Mouse (Mus musculus): Measurements from ENCODE around the gene Rimbp3. TPM values are rescaled to one million over a fixed set of nuclear protein-coding genes. Genes with fewer than 3 reads are reported as not detected.
"Not testable (repeated sequence)": the region's sequence is repeated elsewhere in the genome, so short reads cannot be mapped to it uniquely, and the experiment has no call there.

The Rimbp3 gene
- 0.46 and 0.57 TPM in 2 replicates for polyA plus RNA-seq (2015; fragmentation: Nextera tagmentation; extraction: Ambion mirVana)

- Histone ChIP-seq H3K9me3 (replicated peaks) (no peaks in the 10 kb centered on the region), H3K36me3 (no peaks in the 10 kb centered on the region), H3K27ac (replicated peaks) (peak within 1 kb of the TSS; percentile 55; the same call in 1 of the 2 replicates), H3K9ac (peak within 1 kb of the TSS; percentile 50), H3K27me3 (peaks cover 31% of the 10 kb centered on the region), H3K4me3 (replicated peaks) (peak within 1 kb of the TSS; percentile 64), H3K4me1 (peaks cover 22% of the 10 kb centered on the region), H3K4me2 (replicated peaks) (peak within 1 kb of the TSS; percentile 99)
- ATAC-seq (ENCODE audit: insufficient number of reproducible peaks, low FRiP score, low TSS enrichment, low read depth): peak; percentile 76
- under 1% methylated on average over 85 of the region's 85 CpGs for WGBS
These were observed at the start of gene Rimbp3 for GRCm38 (mm10) chr16:17208389-17209361. Gene Rimbp3 (plus strand): TSS chr16:17208603.

- not testable (repeated sequence) for H3K4me3 ChIP-seq (replicated peaks); ATAC-seq (ENCODE audit: insufficient number of reproducible peaks, low FRiP score, low TSS enrichment, low read depth); H3K9me3 ChIP-seq (replicated peaks); H3K27me3 ChIP-seq; H3K4me2 ChIP-seq (replicated peaks); H3K4me1 ChIP-seq; H3K9ac ChIP-seq; H3K27ac ChIP-seq (replicated peaks)
- peaks cover 24% of the 10 kb centered on the region for H3K36me3 ChIP-seq
- 89% methylated on average over 1 of the region's 1 CpGs for WGBS
These were observed 42.9 kb upstream of the Rimbp3 start for GRCm38 (mm10) chr16:17165478-17165877.

GRCm38 (mm10) chr16:17167179-17167578 is 41.2 kb upstream of the Rimbp3 start:
- no peak overlapping the region for H3K4me2 ChIP-seq (replicated peaks)
- peaks cover 36% of the 10 kb centered on the region for H3K36me3 ChIP-seq
- no peaks in the 10 kb centered on the region for H3K4me1 ChIP-seq
- no peak overlapping the region for H3K9ac ChIP-seq
- no peaks in the 10 kb centered on the region for H3K9me3 ChIP-seq (replicated peaks)
- no peak for ATAC-seq (ENCODE audit: insufficient number of reproducible peaks, low FRiP score, low TSS enrichment, low read depth)
- H3K27me3 ChIP-seq: no peaks in the 10 kb centered on the region
- H3K4me3 ChIP-seq (replicated peaks): no peak overlapping the region
- no peak overlapping the region for H3K27ac ChIP-seq (replicated peaks)

- Histone ChIP-seq H3K36me3 (peaks cover 43% of the 10 kb centered on the region), H3K27me3 (no peaks in the 10 kb centered on the region), H3K4me1 (no peaks in the 10 kb centered on the region), H3K4me2 (replicated peaks) (no peak overlapping the region), H3K9ac (no peak overlapping the region), H3K27ac (replicated peaks) (no peak overlapping the region), H3K9me3 (replicated peaks) (no peaks in the 10 kb centered on the region), H3K4me3 (replicated peaks) (no peak overlapping the region)
- no peak for ATAC-seq (ENCODE audit: insufficient number of reproducible peaks, low FRiP score, low TSS enrichment, low read depth)
- 78% methylated on average over 5 of the region's 5 CpGs for WGBS
These were observed 40.4 kb upstream of the Rimbp3 start for GRCm38 (mm10) chr16:17168049-17168448.

- Histone ChIP-seq H3K9ac (no peak overlapping the region), H3K27ac (replicated peaks) (no peak overlapping the region), H3K4me2 (replicated peaks) (no peak overlapping the region), H3K27me3 (no peaks in the 10 kb centered on the region), H3K36me3 (peaks cover 57% of the 10 kb centered on the region), H3K4me1 (no peaks in the 10 kb centered on the region), H3K4me3 (replicated peaks) (no peak overlapping the region), H3K9me3 (replicated peaks) (no peaks in the 10 kb centered on the region)
- 85% methylated on average over 2 of the region's 2 CpGs for WGBS
- no peak for ATAC-seq (ENCODE audit: insufficient number of reproducible peaks, low FRiP score, low TSS enrichment, low read depth)
These were observed 32.6 kb upstream of the Rimbp3 start for GRCm38 (mm10) chr16:17175765-17176164.

GRCm38 (mm10) chr16:17177623-17178170 is 30.7 kb upstream of the Rimbp3 start:
- no peak overlapping the region for H3K4me3 ChIP-seq (replicated peaks)
- H3K9me3 ChIP-seq (replicated peaks): no peaks in the 10 kb centered on the region
- H3K4me2 ChIP-seq (replicated peaks): no peak overlapping the region
- WGBS: 94% methylated on average over 1 of the region's 1 CpGs
- H3K27me3 ChIP-seq: no peaks in the 10 kb centered on the region
- peaks cover 40% of the 10 kb centered on the region for H3K36me3 ChIP-seq
- no peak overlapping the region for H3K9ac ChIP-seq
- H3K4me1 ChIP-seq: no peaks in the 10 kb centered on the region
- H3K27ac ChIP-seq (replicated peaks): no peak overlapping the region
- no peak for ATAC-seq (ENCODE audit: insufficient number of reproducible peaks, low FRiP score, low TSS enrichment, low read depth)

GRCm38 (mm10) chr16:17179706-17180105 is 28.7 kb upstream of the Rimbp3 start:
- no peak overlapping the region for H3K9ac ChIP-seq
- H3K4me2 ChIP-seq (replicated peaks): no peak overlapping the region
- H3K36me3 ChIP-seq: peaks cover 23% of the 10 kb centered on the region
- 92% methylated on average over 3 of the region's 3 CpGs for WGBS
- ATAC-seq (ENCODE audit: insufficient number of reproducible peaks, low FRiP score, low TSS enrichment, low read depth): no peak
- no peak overlapping the region for H3K27ac ChIP-seq (replicated peaks)
- no peak overlapping the region for H3K4me3 ChIP-seq (replicated peaks)
- no peaks in the 10 kb centered on the region for H3K27me3 ChIP-seq
- H3K9me3 ChIP-seq (replicated peaks): no peaks in the 10 kb centered on the region
- H3K4me1 ChIP-seq: no peaks in the 10 kb centered on the region

- no peak overlapping the region for H3K4me2 ChIP-seq (replicated peaks)
- no peaks in the 10 kb centered on the region for H3K4me1 ChIP-seq
- H3K4me3 ChIP-seq (replicated peaks): no peak overlapping the region
- H3K27ac ChIP-seq (replicated peaks): no peak overlapping the region
- H3K9ac ChIP-seq: no peak overlapping the region
- no peaks in the 10 kb centered on the region for H3K27me3 ChIP-seq
- H3K36me3 ChIP-seq: peaks cover 20% of the 10 kb centered on the region; the same call in 1 of the 2 replicates
- H3K9me3 ChIP-seq (replicated peaks): no peaks in the 10 kb centered on the region
- WGBS: 81% methylated on average over 4 of the region's 4 CpGs
- ATAC-seq (ENCODE audit: insufficient number of reproducible peaks, low FRiP score, low TSS enrichment, low read depth): no peak
These were observed 27.0 kb upstream of the Rimbp3 start for GRCm38 (mm10) chr16:17181382-17181781.

- no peak for ATAC-seq (ENCODE audit: insufficient number of reproducible peaks, low FRiP score, low TSS enrichment, low read depth)
These were observed 26.3 kb upstream of the Rimbp3 start for GRCm38 (mm10) chr16:17182136-17182535.

GRCm38 (mm10) chr16:17183003-17183402 is 25.4 kb upstream of the Rimbp3 start:
- no peak for ATAC-seq (ENCODE audit: insufficient number of reproducible peaks, low FRiP score, low TSS enrichment, low read depth)

More at GRCm38 (mm10) chr16:17182136-17182535, 26.3 kb upstream of the Rimbp3 start:
- Histone ChIP-seq H3K9me3 (replicated peaks) (no peaks in the 10 kb centered on the region), H3K9ac (no peak overlapping the region), H3K4me2 (replicated peaks) (no peak overlapping the region), H3K27me3 (no peaks in the 10 kb centered on the region), H3K27ac (replicated peaks) (no peak overlapping the region), H3K4me3 (replicated peaks) (no peak overlapping the region), H3K36me3 (peaks cover 24% of the 10 kb centered on the region), H3K4me1 (no peaks in the 10 kb centered on the region)
- 74% methylated on average over 2 of the region's 2 CpGs for WGBS

GRCm38 (mm10) chr16:17185475-17185874 is 22.9 kb upstream of the Rimbp3 start:
- H3K4me3 ChIP-seq (replicated peaks): no peak overlapping the region
- H3K27me3 ChIP-seq: no peaks in the 10 kb centered on the region
- peaks cover 13% of the 10 kb centered on the region for H3K36me3 ChIP-seq
- no peak overlapping the region for H3K27ac ChIP-seq (replicated peaks)
- H3K9ac ChIP-seq: no peak overlapping the region
- no peaks in the 10 kb centered on the region for H3K9me3 ChIP-seq (replicated peaks)
- no peak overlapping the region for H3K4me2 ChIP-seq (replicated peaks)
- no peaks in the 10 kb centered on the region for H3K4me1 ChIP-seq
- ATAC-seq (ENCODE audit: insufficient number of reproducible peaks, low FRiP score, low TSS enrichment, low read depth): no peak

More at GRCm38 (mm10) chr16:17183003-17183402, 25.4 kb upstream of the Rimbp3 start:
- Histone ChIP-seq H3K9me3 (replicated peaks) (no peaks in the 10 kb centered on the region), H3K4me1 (no peaks in the 10 kb centered on the region), H3K36me3 (peaks cover 19% of the 10 kb centered on the region), H3K4me2 (replicated peaks) (no peak overlapping the region), H3K27ac (replicated peaks) (no peak overlapping the region), H3K9ac (no peak overlapping the region), H3K27me3 (no peaks in the 10 kb centered on the region), H3K4me3 (replicated peaks) (no peak overlapping the region)
- 77% methylated on average over 3 of the region's 3 CpGs for WGBS
